Mouse (Mus musculus): Measurements from ENCODE around the gene Zcchc3.
"Not testable (repeated sequence)": the region's sequence is repeated elsewhere in the genome, so short reads cannot be mapped to it uniquely, and the experiment has no call there.

Zcchc3 gene

GRCm38 (mm10) chr2:152414591-152415165, at the start of gene Zcchc3:
TSS of gene Zcchc3 (minus strand) at chr2:152415027.
- peak; percentile 71 for DNase-seq (ENCODE audit: low read depth)

GRCm38 (mm10) chr2:152459241-152459640, 44.4 kb upstream of the Zcchc3 start:
- no peak for DNase-seq (ENCODE audit: low read depth)

GRCm38 (mm10) chr2:152452101-152452781, 37.4 kb upstream of the Zcchc3 start:
- DNase-seq (ENCODE audit: low read depth), result no peak

- no peak for DNase-seq (ENCODE audit: low read depth)
These were observed 35.4 kb upstream of the Zcchc3 start for GRCm38 (mm10) chr2:152450241-152450640.

GRCm38 (mm10) chr2:152447461-152447860, 32.6 kb upstream of the Zcchc3 start:
- no peak for DNase-seq (ENCODE audit: low read depth)

GRCm38 (mm10) chr2:152446642-152447041, 31.8 kb upstream of the Zcchc3 start:
- DNase-seq (ENCODE audit: low read depth), result no peak

- DNase-seq (ENCODE audit: low read depth), result no peak
These were observed 28.5 kb upstream of the Zcchc3 start for GRCm38 (mm10) chr2:152443281-152443680.

- no peak for DNase-seq (ENCODE audit: low read depth)
These were observed 27.5 kb upstream of the Zcchc3 start for GRCm38 (mm10) chr2:152442322-152442721.

GRCm38 (mm10) chr2:152439833-152440232, 25.0 kb upstream of the Zcchc3 start:
- no peak for DNase-seq (ENCODE audit: low read depth)

GRCm38 (mm10) chr2:152438963-152439362, 24.1 kb upstream of the Zcchc3 start:
- no peak for DNase-seq (ENCODE audit: low read depth)

- peak; percentile 64 for DNase-seq (ENCODE audit: low read depth)
These were observed 22.4 kb upstream of the Zcchc3 start for GRCm38 (mm10) chr2:152436983-152437860.

- DNase-seq (ENCODE audit: low read depth), result no peak
These were observed 21.6 kb upstream of the Zcchc3 start for GRCm38 (mm10) chr2:152436405-152436901.

- DNase-seq (ENCODE audit: low read depth), result not testable (repeated sequence)
These were observed 13.7 kb upstream of the Zcchc3 start for GRCm38 (mm10) chr2:152428481-152428880.

GRCm38 (mm10) chr2:152427493-152427892, 12.7 kb upstream of the Zcchc3 start:
- no peak for DNase-seq (ENCODE audit: low read depth)

GRCm38 (mm10) chr2:152415786-152416185, 959 bp upstream of the Zcchc3 start:
- no peak for DNase-seq (ENCODE audit: low read depth)

- no peak for DNase-seq (ENCODE audit: low read depth)
These were observed 460 bp upstream of the Zcchc3 start, which contains the start of gene 6820408C15Rik for GRCm38 (mm10) chr2:152415287-152415686. TSS of gene 6820408C15Rik (plus strand) at chr2:152415587.

- DNase-seq (ENCODE audit: low read depth), result no peak
These were observed 852 bp downstream of the Zcchc3 start for GRCm38 (mm10) chr2:152413765-152414584.

GRCm38 (mm10) chr2:152413158-152413764, 1.6 kb downstream of the Zcchc3 start:
- DNase-seq (ENCODE audit: low read depth), result no peak

GRCm38 (mm10) chr2:152412526-152413157, 2.2 kb downstream of the Zcchc3 start:
- no peak for DNase-seq (ENCODE audit: low read depth)

- DNase-seq (ENCODE audit: low read depth), result no peak
These were observed 3.4 kb downstream of the Zcchc3 start for GRCm38 (mm10) chr2:152411471-152411870.

GRCm38 (mm10) chr2:152410971-152411371, 3.9 kb downstream of the Zcchc3 start:
- no peak for DNase-seq (ENCODE audit: low read depth)

Data from c-Kit-positive CD71-positive TER-119-negative erythroid progenitor cells, embryonic 14.5 days (primary cell).